Mouse (Mus musculus): ENCODE results near the gene Hacd4. TPM values are rescaled to one million over a fixed set of nuclear protein-coding genes. Genes with fewer than 3 reads are reported as not detected.

Hacd4 gene
- polyA plus RNA-seq, 1 experiment: 2.2 TPM

DNA sequence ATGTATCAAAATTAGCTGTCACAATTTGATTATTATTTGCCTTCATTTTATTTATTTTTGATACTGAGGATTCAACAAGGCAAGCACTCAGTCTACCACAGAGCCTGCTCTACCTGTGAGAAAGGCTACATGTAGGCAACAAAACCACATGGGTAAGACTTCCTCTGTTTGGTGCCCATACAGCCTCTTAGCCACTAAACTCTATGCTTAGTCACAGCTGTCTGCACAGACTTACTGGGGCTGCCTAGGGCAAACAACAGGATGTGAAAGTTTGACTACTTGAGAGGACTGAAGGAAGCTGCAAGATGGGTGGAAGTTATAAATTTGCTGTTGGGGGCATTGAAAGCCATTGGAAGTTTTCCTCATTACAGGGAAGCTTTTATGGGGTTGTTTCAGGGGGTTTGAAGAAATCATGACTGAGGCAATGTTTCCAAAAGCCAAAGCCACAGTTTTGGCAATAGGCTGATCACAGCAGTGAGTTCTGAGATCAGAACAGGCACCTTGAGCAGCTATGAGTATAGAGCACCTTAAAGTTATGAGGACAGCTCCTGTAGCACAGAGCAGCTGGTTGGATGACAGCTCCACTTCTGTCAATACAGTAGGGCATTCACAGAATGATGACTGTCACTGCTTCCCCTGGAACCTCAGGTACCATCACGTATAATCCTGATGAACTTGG is 11.5 kb upstream of the Hacd4 start:
- no peaks in the 10 kb centered on the region for H3K4me1 ChIP-seq (ENCODE audit: control insufficient read depth, insufficient read depth, insufficient read length, low read length)
- no peak overlapping the region for H3K27ac ChIP-seq (replicated peaks; ENCODE audit: low read depth, low read length)
- H3K4me3 ChIP-seq (ENCODE audit: insufficient read depth, low read depth, low read length): no peak overlapping the region

DNA sequence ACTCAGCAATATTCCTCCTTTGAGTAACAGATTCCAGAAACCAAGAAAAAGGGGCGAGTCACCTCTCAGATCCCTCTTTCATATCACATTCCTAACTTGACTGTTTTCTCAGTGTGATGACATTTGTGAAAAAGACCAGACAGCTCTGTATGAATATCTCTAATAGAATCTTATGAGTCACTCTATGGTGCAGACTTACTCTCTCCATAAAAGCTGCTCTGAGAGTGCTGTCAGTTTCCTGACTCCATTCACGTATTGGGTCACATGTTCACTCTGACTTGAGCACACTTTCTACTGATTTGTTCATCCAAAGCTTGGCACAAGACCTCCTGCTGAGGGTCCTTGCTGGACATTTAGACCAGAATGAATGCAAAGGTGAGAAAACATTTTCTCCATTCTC is 10.2 kb upstream of the Hacd4 start:
- H3K27ac ChIP-seq (replicated peaks; ENCODE audit: low read depth, low read length): no peak overlapping the region
- no peaks in the 10 kb centered on the region for H3K4me1 ChIP-seq (ENCODE audit: control insufficient read depth, insufficient read depth, insufficient read length, low read length)
- H3K4me3 ChIP-seq (ENCODE audit: insufficient read depth, low read depth, low read length): no peak overlapping the region

DNA sequence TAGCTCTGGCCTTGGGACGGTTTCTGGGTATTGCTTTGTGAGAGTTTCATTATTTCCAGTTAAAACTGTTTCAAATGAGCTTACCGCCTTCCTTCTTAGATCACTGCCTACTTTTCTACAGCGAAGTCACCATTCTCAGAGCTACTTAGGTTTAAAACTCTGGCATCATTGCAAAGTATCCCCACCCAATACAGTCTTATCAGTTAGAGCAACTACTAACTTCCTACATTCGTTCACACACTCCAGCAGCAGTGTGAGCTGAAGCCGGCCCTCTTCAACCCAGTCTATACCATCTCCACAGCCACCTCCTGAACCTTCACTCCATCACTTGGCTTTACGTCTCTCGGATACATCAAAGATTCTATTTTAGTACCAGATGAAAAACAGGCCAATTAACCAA is 2.1 kb upstream of the Hacd4 start:
- Histone ChIP-seq H3K27ac (replicated peaks; ENCODE audit: low read depth, low read length) (no peak overlapping the region), H3K4me3 (ENCODE audit: insufficient read depth, low read depth, low read length) (no peak overlapping the region), H3K4me1 (ENCODE audit: control insufficient read depth, insufficient read depth, insufficient read length, low read length) (no peaks in the 10 kb centered on the region)

DNA sequence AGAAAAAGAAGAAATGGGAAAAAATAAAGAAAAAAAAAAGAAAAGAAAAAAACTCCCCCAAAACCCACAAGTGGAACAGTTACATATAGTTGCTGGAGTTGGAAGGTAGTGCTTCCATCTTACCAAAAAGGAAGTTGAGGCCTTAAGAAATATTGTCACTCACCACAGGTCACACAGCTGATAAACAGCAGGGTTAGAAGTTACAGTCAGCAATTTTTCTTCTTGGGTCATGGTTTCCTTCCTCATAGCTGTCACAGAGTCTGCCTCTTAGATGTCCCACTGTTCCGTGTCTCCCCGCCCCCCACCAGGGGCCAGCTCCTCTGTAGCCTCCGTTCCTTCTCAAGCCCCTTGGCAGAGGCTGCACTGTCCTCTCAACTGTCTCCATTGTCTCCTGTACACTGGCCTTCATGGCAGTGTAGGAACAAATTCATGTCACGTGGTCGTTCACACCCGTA is 968 bp upstream of the Hacd4 start:
- Histone ChIP-seq H3K4me3 (ENCODE audit: insufficient read depth, low read depth, low read length) (no peak overlapping the region), H3K27ac (replicated peaks; ENCODE audit: low read depth, low read length) (no peak overlapping the region), H3K4me1 (ENCODE audit: control insufficient read depth, insufficient read depth, insufficient read length, low read length) (no peaks in the 10 kb centered on the region)

DNA sequence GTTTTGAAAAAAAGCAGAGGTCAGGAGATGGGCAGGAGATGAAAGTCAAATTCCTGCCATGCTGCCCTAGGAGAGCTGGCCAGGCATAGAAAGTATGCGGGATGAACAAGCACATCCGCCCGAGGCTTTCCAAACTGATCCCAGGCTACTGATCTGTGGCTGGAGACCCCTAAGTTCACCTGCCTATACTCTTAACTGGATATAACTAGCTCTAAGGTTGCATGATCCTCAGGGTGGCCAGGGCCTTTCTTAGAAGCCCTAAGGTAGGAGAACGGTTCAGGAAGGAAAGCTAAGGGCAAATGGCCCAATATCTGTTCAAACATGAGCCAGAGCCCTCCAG is 232 bp upstream of the Hacd4 start:
- Histone ChIP-seq H3K4me3 (ENCODE audit: insufficient read depth, low read depth, low read length) (no peak overlapping the region), H3K4me1 (ENCODE audit: control insufficient read depth, insufficient read depth, insufficient read length, low read length) (no peaks in the 10 kb centered on the region), H3K27ac (replicated peaks; ENCODE audit: low read depth, low read length) (no peak overlapping the region)

DNA sequence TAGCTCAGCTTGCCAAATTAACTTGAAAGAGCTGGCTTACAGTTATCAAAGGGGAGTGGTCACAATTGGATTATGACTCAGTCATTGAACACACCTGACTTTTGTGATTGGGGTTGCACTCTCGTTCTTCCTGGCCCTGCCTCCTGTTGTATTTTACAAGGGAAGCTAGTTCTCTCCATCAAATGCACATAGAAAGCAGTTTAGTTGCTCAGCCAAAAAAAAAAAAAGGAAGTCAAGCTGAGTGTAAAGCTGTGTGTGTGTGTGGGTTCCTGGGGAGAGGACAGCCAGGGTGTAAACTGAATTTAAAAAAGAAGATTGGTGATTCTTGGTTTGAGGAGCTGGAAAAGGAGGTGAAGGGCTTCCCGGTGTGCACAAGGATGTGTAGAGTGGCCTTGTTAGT is 811 bp downstream of the Hacd4 start:
- Histone ChIP-seq H3K27ac (replicated peaks; ENCODE audit: low read depth, low read length) (peak overlapping the region; percentile 56; the same call in 1 of the 2 replicates), H3K4me1 (ENCODE audit: control insufficient read depth, insufficient read depth, insufficient read length, low read length) (no peaks in the 10 kb centered on the region), H3K4me3 (ENCODE audit: insufficient read depth, low read depth, low read length) (peak overlapping the region; percentile 54)

DNA sequence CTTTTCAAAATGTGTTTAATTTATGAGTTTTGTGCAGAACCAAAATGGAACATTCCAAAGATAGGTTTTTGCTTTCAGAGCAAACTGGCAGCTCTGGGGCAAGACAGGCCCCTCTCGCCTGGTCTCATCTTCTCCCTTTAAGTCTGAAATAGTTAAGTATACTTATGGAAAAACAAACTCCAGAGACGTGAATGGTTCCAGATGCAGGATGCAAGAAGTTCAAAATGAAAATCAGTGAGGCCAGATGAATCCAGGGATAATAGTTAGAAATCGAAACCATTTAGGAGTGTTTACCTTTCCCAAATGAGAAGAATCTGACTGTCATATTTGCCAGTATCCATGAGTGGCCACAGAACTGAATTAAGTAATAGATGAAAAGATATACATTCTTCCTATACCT is 1.6 kb downstream of the Hacd4 start:
- H3K27ac ChIP-seq (replicated peaks; ENCODE audit: low read depth, low read length): no peak overlapping the region
- no peak overlapping the region for H3K4me3 ChIP-seq (ENCODE audit: insufficient read depth, low read depth, low read length)
- no peaks in the 10 kb centered on the region for H3K4me1 ChIP-seq (ENCODE audit: control insufficient read depth, insufficient read depth, insufficient read length, low read length)

DNA sequence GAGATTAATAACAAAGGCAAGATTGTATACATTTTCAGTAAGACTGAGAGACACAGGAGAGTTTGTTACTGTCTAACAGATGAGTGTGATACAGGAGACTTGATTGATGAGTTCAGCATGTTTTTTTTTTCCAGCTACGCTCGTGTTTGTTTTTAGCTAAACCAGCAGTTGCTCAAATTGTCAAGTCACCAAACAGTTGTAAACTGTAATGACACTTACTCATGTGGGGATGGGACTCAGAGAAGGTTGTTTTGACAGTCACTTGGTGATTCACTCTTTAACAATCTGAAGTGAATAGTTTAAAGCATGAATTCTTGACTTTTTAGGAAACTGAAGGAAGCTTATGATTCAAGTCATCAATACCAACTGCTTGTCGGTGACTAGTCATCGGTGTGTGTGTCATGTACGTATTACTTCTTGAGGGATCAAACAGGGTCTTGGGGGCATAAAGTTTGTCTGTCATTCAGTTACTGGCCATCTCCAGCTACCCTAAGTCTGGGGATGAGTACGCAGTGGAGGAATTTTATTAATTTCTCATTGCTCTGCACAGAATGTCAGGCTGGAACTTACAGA is 2.0 kb downstream of the Hacd4 start:
- no peaks in the 10 kb centered on the region for H3K4me1 ChIP-seq (ENCODE audit: control insufficient read depth, insufficient read depth, insufficient read length, low read length)
- H3K4me3 ChIP-seq (ENCODE audit: insufficient read depth, low read depth, low read length): no peak overlapping the region
- H3K27ac ChIP-seq (replicated peaks; ENCODE audit: low read depth, low read length): no peak overlapping the region

DNA sequence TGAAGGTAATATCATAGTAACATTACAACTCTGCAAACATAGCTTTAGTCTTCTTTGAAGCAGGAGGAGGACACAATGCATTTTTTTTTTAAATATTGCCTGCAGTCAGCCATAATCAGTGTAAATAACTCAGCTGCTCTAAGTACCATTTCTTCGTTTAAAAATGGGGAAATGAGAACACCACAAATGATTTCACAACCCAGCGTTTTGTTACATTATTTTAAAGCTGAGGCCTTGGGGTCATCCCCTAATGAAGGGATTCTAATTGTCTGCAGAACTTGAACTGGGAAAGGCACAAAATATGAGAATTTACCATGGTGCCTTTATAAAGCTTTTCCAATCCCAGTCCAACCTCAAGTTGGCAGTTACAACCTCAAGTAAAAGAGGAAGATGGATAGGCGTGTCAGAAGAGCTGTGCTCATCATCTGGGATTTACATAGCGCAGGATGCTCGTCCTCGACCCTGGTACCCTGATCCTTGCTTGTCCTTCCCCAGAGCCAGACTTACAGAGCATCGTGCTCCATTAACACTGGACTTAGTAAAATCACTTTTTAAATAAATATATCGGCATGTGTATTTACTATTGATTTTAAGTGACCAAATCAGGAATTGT is 6.2 kb downstream of the Hacd4 start:
- H3K4me3 ChIP-seq (ENCODE audit: insufficient read depth, low read depth, low read length): no peak overlapping the region
- H3K4me1 ChIP-seq (ENCODE audit: control insufficient read depth, insufficient read depth, insufficient read length, low read length): no peaks in the 10 kb centered on the region
- H3K27ac ChIP-seq (replicated peaks; ENCODE audit: low read depth, low read length): no peak overlapping the region

DNA sequence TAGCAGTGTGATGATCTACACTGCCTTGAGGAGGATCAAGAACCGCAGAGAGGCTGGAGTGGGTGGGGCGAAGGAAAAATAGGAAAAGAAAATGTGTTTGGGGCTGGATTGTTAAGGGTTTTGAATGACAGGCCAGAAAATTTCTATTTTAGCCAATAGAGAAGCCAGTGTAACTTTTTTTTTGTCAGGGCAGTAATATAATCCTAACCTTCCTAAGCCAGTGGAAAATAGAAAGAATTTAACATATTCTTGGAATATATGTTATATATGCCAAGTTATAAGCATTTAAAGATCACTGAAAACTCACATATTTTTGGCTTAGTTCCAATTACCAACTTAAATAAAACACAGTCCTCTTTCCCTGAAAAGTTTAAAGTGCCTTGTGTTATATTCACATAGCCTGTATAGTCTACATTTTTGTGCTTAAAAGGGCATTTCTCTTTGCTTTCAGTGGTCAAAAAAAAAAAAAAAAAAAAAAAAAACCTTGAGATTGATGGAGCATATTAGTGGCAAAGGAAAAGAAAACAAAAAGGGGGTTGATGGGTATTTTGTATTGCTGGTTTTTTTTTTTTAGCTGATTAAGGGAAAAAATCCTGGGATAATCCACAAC is 11.0 kb downstream of the Hacd4 start:
- H3K4me1 ChIP-seq (ENCODE audit: control insufficient read depth, insufficient read depth, insufficient read length, low read length): no peaks in the 10 kb centered on the region

DNA sequence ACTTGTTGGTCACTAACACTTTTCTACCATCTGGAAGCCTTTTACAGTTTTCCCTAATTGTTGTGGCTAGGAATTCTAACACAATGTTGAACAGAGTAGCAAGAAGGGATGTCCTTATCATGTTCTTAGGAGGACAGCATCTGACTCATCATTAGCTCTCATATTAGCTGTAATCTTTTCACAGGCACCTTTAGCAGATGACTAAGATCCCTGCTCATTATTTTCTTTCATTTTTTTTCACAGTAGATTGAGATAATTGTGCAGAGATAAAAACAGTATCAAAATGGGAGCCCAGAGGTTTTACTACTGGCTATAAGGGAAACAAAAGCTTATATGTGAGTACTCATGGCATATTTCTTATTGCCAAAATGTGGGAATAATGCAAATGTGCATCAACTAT is 14.2 kb downstream of the Hacd4 start:
- Histone ChIP-seq H3K27ac (replicated peaks; ENCODE audit: low read depth, low read length) (no peak overlapping the region), H3K4me3 (ENCODE audit: insufficient read depth, low read depth, low read length) (no peak overlapping the region), H3K4me1 (ENCODE audit: control insufficient read depth, insufficient read depth, insufficient read length, low read length) (no peaks in the 10 kb centered on the region)

More for the DNA sequence above, 11.0 kb downstream of the Hacd4 start:
- H3K27ac ChIP-seq (replicated peaks; ENCODE audit: low read depth, low read length): no peak overlapping the region
- H3K4me3 ChIP-seq (ENCODE audit: insufficient read depth, low read depth, low read length): no peak overlapping the region

DNA sequence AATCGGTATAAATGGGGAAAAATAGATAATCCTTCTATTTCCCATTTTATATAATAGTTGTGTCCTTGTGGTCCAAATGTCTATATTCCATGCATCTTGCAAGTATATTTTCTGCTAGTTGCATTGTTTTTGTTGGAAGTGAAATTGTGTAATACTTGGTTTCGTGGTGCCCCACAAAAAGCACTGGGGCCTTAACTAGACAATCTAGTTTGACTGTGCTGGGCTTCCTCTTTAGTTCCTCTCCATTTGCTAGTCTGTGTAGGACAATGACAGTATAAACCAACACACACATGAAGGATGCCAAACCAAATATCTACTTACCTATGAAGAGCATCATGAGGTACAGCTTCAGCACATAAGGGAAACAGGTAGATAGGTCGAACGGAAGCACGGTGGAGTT is 19.4 kb downstream of the Hacd4 start:
- Histone ChIP-seq H3K4me3 (ENCODE audit: insufficient read depth, low read depth, low read length) (no peak overlapping the region), H3K4me1 (ENCODE audit: control insufficient read depth, insufficient read depth, insufficient read length, low read length) (no peaks in the 10 kb centered on the region), H3K27ac (replicated peaks; ENCODE audit: low read depth, low read length) (no peak overlapping the region)

DNA sequence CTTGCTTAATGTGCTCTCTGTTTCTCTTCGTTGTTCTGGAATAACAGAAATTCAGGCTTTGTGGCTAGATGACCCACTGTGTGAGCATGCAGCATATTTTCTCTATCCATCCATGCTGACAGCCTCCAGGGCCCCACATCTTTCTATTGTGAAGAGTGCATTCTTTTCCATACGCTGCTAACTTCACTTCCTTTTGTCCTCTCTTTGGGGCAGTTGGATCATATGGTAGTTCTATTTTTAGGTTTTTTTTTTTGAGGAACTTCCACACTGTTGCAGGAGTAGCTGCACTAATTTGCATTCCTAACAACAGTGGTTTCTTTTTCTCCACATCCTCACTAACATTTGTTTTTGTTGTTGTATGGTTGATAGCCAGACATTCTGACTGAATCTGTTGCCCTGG is 23.7 kb downstream of the Hacd4 start:
- Histone ChIP-seq H3K27ac (replicated peaks; ENCODE audit: low read depth, low read length) (no peak overlapping the region), H3K4me3 (ENCODE audit: insufficient read depth, low read depth, low read length) (no peak overlapping the region), H3K4me1 (ENCODE audit: control insufficient read depth, insufficient read depth, insufficient read length, low read length) (no peaks in the 10 kb centered on the region)

DNA sequence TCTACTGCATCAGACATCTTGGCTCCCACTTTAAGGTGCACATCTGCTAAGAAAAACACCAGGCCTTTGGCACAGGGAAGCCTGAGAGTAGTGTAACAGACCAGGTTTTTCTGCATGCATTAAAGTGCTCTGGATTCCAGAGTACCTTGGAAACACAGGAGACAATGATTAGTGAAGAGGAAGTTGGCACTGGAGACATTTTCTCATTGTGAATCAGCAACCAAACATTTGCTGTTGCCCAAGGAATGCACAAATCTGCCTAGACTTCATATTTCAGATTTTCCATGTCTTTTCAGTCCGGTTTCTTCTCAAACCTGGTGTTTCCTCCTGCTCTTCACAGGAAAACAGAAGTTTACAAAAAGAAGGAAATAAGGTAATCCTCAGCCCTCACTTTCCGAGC is 26.4 kb downstream of the Hacd4 start:
- Histone ChIP-seq H3K27ac (replicated peaks; ENCODE audit: low read depth, low read length) (no peak overlapping the region), H3K4me1 (ENCODE audit: control insufficient read depth, insufficient read depth, insufficient read length, low read length) (no peaks in the 10 kb centered on the region), H3K4me3 (ENCODE audit: insufficient read depth, low read depth, low read length) (no peak overlapping the region)

DNA sequence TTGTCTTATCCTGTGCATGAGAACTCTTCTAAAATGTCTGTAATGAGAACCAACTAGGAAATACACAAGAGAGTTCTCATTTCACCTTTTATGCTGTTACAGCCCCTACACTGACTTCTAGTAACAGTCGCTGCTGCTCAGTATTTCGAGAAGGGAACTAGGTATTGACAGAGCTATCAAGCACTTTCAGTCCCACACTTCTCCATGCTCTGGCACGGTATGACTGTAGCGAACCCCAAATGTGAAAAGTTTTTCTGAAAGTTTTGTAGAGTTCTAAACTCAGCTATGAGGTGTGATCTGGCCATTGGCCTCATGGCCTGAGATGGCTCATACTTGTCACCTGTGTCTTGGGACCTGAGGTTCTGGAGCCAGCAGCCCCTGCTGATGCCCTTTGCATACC is 29.4 kb downstream of the Hacd4 start:
- Histone ChIP-seq H3K27ac (replicated peaks; ENCODE audit: low read depth, low read length) (no peak overlapping the region), H3K4me3 (ENCODE audit: insufficient read depth, low read depth, low read length) (no peak overlapping the region), H3K4me1 (ENCODE audit: control insufficient read depth, insufficient read depth, insufficient read length, low read length) (peaks cover 5% of the 10 kb centered on the region)
